Mouse (Mus musculus) C2C12 (cell line): Measurements from ENCODE around the gene Rasal3. TPM values are rescaled to one million over a fixed set of nuclear protein-coding genes. Genes with fewer than 3 reads are reported as not detected.

ENCODE experiments used
- H3K27me3 ChIP-seq: one replicate; pipeline ENCODE4 v1.6.1; 2011; ENCODE audit not compliant: control insufficient read depth, insufficient read depth, insufficient read length
- H3K36me3 ChIP-seq: one replicate; pipeline ENCODE4 v1.6.1; 2011; ENCODE audit not compliant: control insufficient read depth, insufficient read depth
- H3K4me3 ChIP-seq: one replicate; pipeline ENCODE4 v1.5.1; 2011; ENCODE audit warnings: mild to moderate bottlenecking, control low read depth; ENCODE audit not compliant: poor library complexity, insufficient read depth, severe bottlenecking
- H3K79me2 ChIP-seq: one replicate; pipeline ENCODE4 v1.6.1; 2011; ENCODE audit not compliant: control insufficient read depth, insufficient read depth
- H3K79me3 ChIP-seq: one replicate; pipeline ENCODE4 v1.6.1; 2011; ENCODE audit warnings: low read depth, control low read depth
- H3ac ChIP-seq: one replicate; pipeline ENCODE3; 2011; ENCODE audit warnings: low read depth; ENCODE audit not compliant: control insufficient read depth, insufficient read length
- CEBPB ChIP-seq: IDR thresholded peaks from one replicate; pipeline ENCODE4 v1.6.1; 2011; ENCODE audit warnings: low read depth, mild to moderate bottlenecking, control low read depth, moderate library complexity
- CTCF ChIP-seq: IDR thresholded peaks from one replicate; pipeline ENCODE4 v1.5.1; 2011; ENCODE audit not compliant: control insufficient read depth, insufficient read depth, insufficient read length
- FOSL1 ChIP-seq: IDR thresholded peaks from one replicate; pipeline ENCODE4 v1.8.0; 2011; ENCODE audit warnings: mild to moderate bottlenecking, low read length; ENCODE audit not compliant: poor library complexity, insufficient read depth, severe bottlenecking
- MAX ChIP-seq: IDR thresholded peaks from one replicate; pipeline ENCODE4 v1.6.1; 2011; ENCODE audit warnings: mild to moderate bottlenecking, control low read depth
- MYOD1 ChIP-seq: IDR thresholded peaks from one replicate; pipeline ENCODE4 v1.6.1; 2011; ENCODE audit warnings: low read depth; ENCODE audit not compliant: control insufficient read depth, insufficient read length
- MYOG ChIP-seq: IDR thresholded peaks from one replicate; pipeline ENCODE4 v1.6.1; 2011; ENCODE audit not compliant: control insufficient read depth, insufficient read length; ENCODE audit errors: extremely low read depth
- USF1 ChIP-seq: IDR thresholded peaks from one replicate; pipeline ENCODE4 v1.6.1; 2011; ENCODE audit warnings: low read depth, mild to moderate bottlenecking, control low read depth, moderate library complexity
- polyA plus RNA-seq: library from polyadenylated mRNA; unstranded; fragments of >200 nt; fragmentation: generic; extraction: Trizol; gene quantifications from one replicate; pipeline ENCODE4 v1.2.1, GENCODE M21; 2012; ENCODE audit warnings: missing spikeins

Rasal3 gene
- polyA plus RNA-seq, 1 experiment: not detected

GRCm38 (mm10) chr17:32424034-32424433 is 20.7 kb upstream of the Rasal3 start, which contains the start of gene Pglyrp2:
Pglyrp2 (minus strand) TSS chr17:32424167.
- Histone ChIP-seq H3K36me3 (no peaks in the 10 kb centered on the region), H3ac (no peak within 1 kb of the TSS), H3K27me3 (peaks cover 8% of the 10 kb centered on the region), H3K4me3 (no peak within 1 kb of the TSS), H3K79me3 (no peaks in the 10 kb centered on the region), H3K79me2 (no peaks in the 10 kb centered on the region)
- TF ChIP-seq FOSL1: no peak
- TF ChIP-seq MAX: no peak
- no peak for TF ChIP-seq MYOG
- TF ChIP-seq CEBPB: no peak
- TF ChIP-seq USF1: no peak
- TF ChIP-seq CTCF: no peak
- no peak for TF ChIP-seq MYOD1

- H3K36me3 ChIP-seq: no peaks in the 10 kb centered on the region
- H3ac ChIP-seq: no peak overlapping the region
- H3K4me3 ChIP-seq: no peak overlapping the region
- H3K79me3 ChIP-seq: no peaks in the 10 kb centered on the region
- peaks cover 8% of the 10 kb centered on the region for H3K27me3 ChIP-seq
- H3K79me2 ChIP-seq: no peaks in the 10 kb centered on the region
- no peak for TF ChIP-seq CEBPB
Measured at GRCm38 (mm10) chr17:32420781-32421180, 17.4 kb upstream of the Rasal3 start.

- Histone ChIP-seq H3K36me3 (no peaks in the 10 kb centered on the region), H3K4me3 (no peak overlapping the region), H3K79me2 (no peaks in the 10 kb centered on the region), H3K27me3 (peaks cover 14% of the 10 kb centered on the region), H3ac (no peak overlapping the region), H3K79me3 (no peaks in the 10 kb centered on the region)
- no peak for TF ChIP-seq CTCF
Measured at GRCm38 (mm10) chr17:32419989-32420388, 16.6 kb upstream of the Rasal3 start.

GRCm38 (mm10) chr17:32416771-32417170 is 13.4 kb upstream of the Rasal3 start:
- no peak for TF ChIP-seq USF1
- no peak for TF ChIP-seq CEBPB
- TF ChIP-seq CTCF: no peak
- no peak for TF ChIP-seq MYOD1
- Histone ChIP-seq H3K4me3 (no peak overlapping the region), H3ac (no peak overlapping the region), H3K36me3 (no peaks in the 10 kb centered on the region), H3K79me2 (no peaks in the 10 kb centered on the region), H3K27me3 (peaks cover 25% of the 10 kb centered on the region), H3K79me3 (no peaks in the 10 kb centered on the region)

- no peaks in the 10 kb centered on the region for H3K36me3 ChIP-seq
- TF ChIP-seq MYOG: no peak
- H3K27me3 ChIP-seq: peaks cover 25% of the 10 kb centered on the region
- no peaks in the 10 kb centered on the region for H3K79me2 ChIP-seq
- H3K79me3 ChIP-seq: no peaks in the 10 kb centered on the region
- H3ac ChIP-seq: no peak overlapping the region
- H3K4me3 ChIP-seq: no peak overlapping the region
Measured at GRCm38 (mm10) chr17:32415417-32416020, 12.1 kb upstream of the Rasal3 start.

- TF ChIP-seq FOSL1 (no peak), CTCF (no peak), USF1 (no peak)
- Histone ChIP-seq H3K27me3 (peaks cover 25% of the 10 kb centered on the region), H3K36me3 (no peaks in the 10 kb centered on the region), H3ac (no peak overlapping the region), H3K4me3 (no peak overlapping the region), H3K79me3 (no peaks in the 10 kb centered on the region), H3K79me2 (no peaks in the 10 kb centered on the region)
Measured at GRCm38 (mm10) chr17:32411898-32412297, 8.5 kb upstream of the Rasal3 start.

GRCm38 (mm10) chr17:32402779-32403157 is 615 bp downstream of the Rasal3 start:
- no peak for TF ChIP-seq MYOD1
- no peak for TF ChIP-seq USF1
- TF ChIP-seq FOSL1: no peak
- no peak for TF ChIP-seq MYOG
- no peak for TF ChIP-seq MAX
- no peak for TF ChIP-seq CTCF
- no peak for TF ChIP-seq CEBPB

More at GRCm38 (mm10) chr17:32402779-32403157, 615 bp downstream of the Rasal3 start:
- peaks cover 20% of the 10 kb centered on the region for H3K27me3 ChIP-seq
- no peaks in the 10 kb centered on the region for H3K36me3 ChIP-seq
- H3K4me3 ChIP-seq: no peak overlapping the region
- no peaks in the 10 kb centered on the region for H3K79me2 ChIP-seq
- no peaks in the 10 kb centered on the region for H3K79me3 ChIP-seq
- no peak overlapping the region for H3ac ChIP-seq
